Mouse (Mus musculus) myocyte (in vitro differentiated cells): ENCODE measurements around the gene Uggt1.

Experiments
- CEBPB ChIP-seq: IDR thresholded peaks from 2 replicates; pipeline ENCODE4 v1.6.1; 2011; ENCODE audit warnings: mild to moderate bottlenecking, moderate library complexity; ENCODE audit not compliant: poor library complexity, insufficient read depth, severe bottlenecking
- MAX ChIP-seq: IDR thresholded peaks from one replicate; pipeline ENCODE4 v1.6.1; 2011; ENCODE audit warnings: low read depth, mild to moderate bottlenecking, control low read depth
- MYOG ChIP-seq, 3 experiments: IDR thresholded peaks; one replicate each; pipeline ENCODE4 v1.6.1; 2011; ENCODE audit warnings: control low read depth in 2 of 3, low read depth in 2 of 3, mild to moderate bottlenecking in 2 of 3; ENCODE audit not compliant: insufficient read length in 2 of 3, control insufficient read depth in 1 of 3, insufficient read depth in 1 of 3
- POLR2AphosphoS2 ChIP-seq: IDR thresholded peaks from one replicate; pipeline ENCODE4 v1.6.1; 2011; ENCODE audit warnings: low read depth, control low read depth; ENCODE audit not compliant: insufficient read length
- REST ChIP-seq: IDR thresholded peaks from one replicate; pipeline ENCODE4 v1.6.1; 2011; ENCODE audit warnings: mild to moderate bottlenecking, control low read depth, moderate library complexity; ENCODE audit not compliant: insufficient read depth, insufficient read length

DNA sequence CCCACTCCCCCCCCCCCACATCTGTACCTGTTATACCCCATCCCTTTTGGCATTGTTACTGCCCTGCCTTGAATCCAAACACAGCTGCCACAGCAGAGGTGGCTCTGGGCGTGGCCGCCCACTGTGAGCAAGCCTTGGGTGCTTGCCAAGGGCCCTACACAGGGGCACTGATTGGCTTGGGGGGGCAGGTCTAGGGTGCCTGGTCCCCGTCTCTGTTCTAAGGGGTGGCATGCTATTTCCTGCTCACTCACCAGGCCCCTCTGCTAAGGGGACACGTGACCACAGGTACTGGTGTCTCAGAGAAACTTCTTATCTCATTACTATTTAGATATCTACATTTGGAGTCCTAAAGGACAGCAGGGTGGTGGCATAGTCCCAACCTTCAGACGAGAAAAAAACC is 28.0 kb upstream of the Uggt1 start:
- TF ChIP-seq CEBPB (no peak), MAX (no peak), MYOG (IDR thresholded peaks at IDR 0.05; ENCODE audit: control insufficient read depth in 1 of 3, insufficient read depth in 1 of 3, insufficient read length in 2 of 3, low read depth in 2 of 3) (peak in 1 of 3 experiments; percentile 22), POLR2AphosphoS2 (no peak), REST (no peak)
